Mouse (Mus musculus) cortical plate, adult 2 months (tissue): ENCODE data around the gene Rpl7l1.

Experiments
- CTCF ChIP-seq: fragments of 200-500 bp; IDR thresholded peaks from 2 replicates; pipeline ENCODE4 v1.5.1; 2011; ENCODE audit warnings: mild to moderate bottlenecking, control low read depth, low read length; ENCODE audit not compliant: insufficient read depth; ENCODE audit errors: extremely low read depth
- POLR2A ChIP-seq: fragments of 200-500 bp; IDR thresholded peaks from 2 replicates; pipeline ENCODE4 v1.6.1; 2011; ENCODE audit warnings: mild to moderate bottlenecking, low read length, control low read depth; ENCODE audit not compliant: insufficient read depth; ENCODE audit errors: extremely low read depth

GRCm38 (mm10) chr17:46799680-46800079 is 17.2 kb upstream of the Rpl7l1 start:
- TF ChIP-seq CTCF = no peak
- TF ChIP-seq POLR2A = no peak
